Mouse (Mus musculus): ENCODE data around the gene Gm8246.
"Not testable (repeated sequence)": the region's sequence is repeated elsewhere in the genome, so short reads cannot be mapped to it uniquely, and the experiment has no call there.

DNA sequence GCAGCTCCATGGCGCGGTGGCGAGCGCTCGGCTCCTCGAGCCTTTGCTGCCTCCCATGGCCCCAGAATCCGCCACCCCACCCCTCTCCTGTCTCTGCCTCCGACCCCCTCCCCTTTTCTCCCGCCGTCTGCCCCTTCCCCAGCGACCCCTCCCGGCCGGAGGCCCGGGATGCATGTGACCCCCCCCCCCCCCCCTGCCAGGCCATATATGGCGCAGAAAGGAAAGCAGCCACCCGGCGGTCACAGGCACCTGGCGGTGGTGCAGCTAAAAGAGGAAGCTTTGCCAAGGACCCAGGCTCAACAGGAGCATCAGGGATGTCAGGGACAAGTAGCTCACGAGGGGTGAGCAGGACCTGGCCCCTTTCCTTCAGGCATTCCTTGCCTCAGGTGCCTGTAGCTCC, 17.2 kb downstream of the Gm8246 start:
- not testable (repeated sequence) for TF ChIP-seq ZC3H11A (IDR thresholded peaks at IDR 0.05; ENCODE audit: borderline replicate concordance, low read depth, low read length); ZNF384 (IDR thresholded peaks at IDR 0.05; ENCODE audit: low read depth, low read length)

Measured in ES-E14 (cell line).